Mouse (Mus musculus): ENCODE measurements around the gene Shank2. TPM values are rescaled to one million over a fixed set of nuclear protein-coding genes. Genes with fewer than 3 reads are reported as not detected.

Shank2 gene
- polyA plus RNA-seq, 1 experiment from 2014 or later, result 0.69 TPM

DNA sequence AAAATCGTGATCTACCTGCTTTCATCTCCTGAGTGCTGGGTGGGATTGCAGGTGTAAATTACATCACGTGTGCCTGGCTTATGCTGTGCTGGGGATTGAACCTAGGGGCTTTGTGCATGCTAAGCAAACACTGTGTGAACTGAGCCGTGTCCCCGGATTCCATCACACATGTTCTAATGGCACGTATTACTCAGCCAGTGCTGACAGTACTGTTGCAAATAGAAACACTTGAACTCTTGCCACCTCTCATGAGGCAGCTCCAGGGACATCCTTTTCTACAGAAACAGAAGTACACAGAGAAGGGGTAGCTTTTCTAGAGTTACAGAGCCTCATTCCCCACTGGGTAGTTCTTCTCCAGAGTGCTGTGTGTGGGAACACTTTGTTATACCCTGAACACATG is 168.5 kb downstream of the Shank2 start:
- ATAC-seq (ENCODE audit: low FRiP score, low TSS enrichment), result no peak
- H3K4me2 ChIP-seq (replicated peaks; ENCODE audit: low read depth), result no peak overlapping the region
- 64% methylated on average over 5 of the region's 5 CpGs for WGBS
- H3K36me3 ChIP-seq (ENCODE audit: control insufficient read depth, insufficient read depth, low read length), result no peaks in the 10 kb centered on the region
- no peak overlapping the region for H3K27ac ChIP-seq (replicated peaks)
- H3K27me3 ChIP-seq (ENCODE audit: control insufficient read depth, insufficient read depth, low read length), result no peaks in the 10 kb centered on the region
- TF ChIP-seq CTCF (IDR thresholded peaks at IDR 0.05; ENCODE audit: low read depth) (no peak), EP300 (optimal IDR thresholded peaks at IDR 0.05) (no peak)
- DNase-seq (ENCODE audit: low spot score), result no peak
- H3K9me3 ChIP-seq (ENCODE audit: control insufficient read depth, low read length), result no peaks in the 10 kb centered on the region
- no peak overlapping the region for H3K9ac ChIP-seq (ENCODE audit: low read length)
- no peaks in the 10 kb centered on the region for H3K4me1 ChIP-seq (replicated peaks; ENCODE audit: control insufficient read depth, insufficient read depth)
- H3K4me3 ChIP-seq (ENCODE audit: low read depth, low read length), result no peak overlapping the region

DNA sequence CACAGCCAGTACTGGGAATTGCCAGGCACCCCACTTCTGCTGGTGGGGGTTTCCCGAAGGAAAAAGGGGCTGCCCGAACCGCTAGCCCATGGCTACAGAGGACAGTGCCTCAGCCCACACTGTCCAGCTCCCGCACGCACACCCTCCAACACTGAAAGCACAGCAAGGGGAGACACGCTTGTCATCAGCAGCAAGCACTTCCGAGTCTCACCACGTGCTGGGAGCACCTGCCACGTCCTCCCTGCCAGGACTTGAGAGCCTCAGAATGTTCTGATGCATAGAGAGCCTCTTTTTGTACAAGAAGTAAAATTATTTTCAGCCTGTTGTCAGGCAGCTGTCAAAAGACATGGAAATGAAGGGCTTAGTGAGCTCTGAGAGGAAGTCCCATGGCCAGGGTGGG is 169.0 kb downstream of the Shank2 start:
- Histone ChIP-seq H3K27ac (replicated peaks) (no peak overlapping the region), H3K27me3 (ENCODE audit: control insufficient read depth, insufficient read depth, low read length) (no peaks in the 10 kb centered on the region; the same call in 1 of the 2 replicates), H3K9ac (ENCODE audit: low read length) (no peak overlapping the region), H3K4me2 (replicated peaks; ENCODE audit: low read depth) (no peak overlapping the region), H3K4me3 (ENCODE audit: low read depth, low read length) (no peak overlapping the region), H3K9me3 (ENCODE audit: control insufficient read depth, low read length) (no peaks in the 10 kb centered on the region), H3K36me3 (ENCODE audit: control insufficient read depth, insufficient read depth, low read length) (no peaks in the 10 kb centered on the region), H3K4me1 (replicated peaks; ENCODE audit: control insufficient read depth, insufficient read depth) (no peaks in the 10 kb centered on the region)
- no peak for DNase-seq (ENCODE audit: low spot score)
- WGBS, result 84% methylated on average over 9 of the region's 9 CpGs
- ATAC-seq (ENCODE audit: low FRiP score, low TSS enrichment), result no peak
- TF ChIP-seq CTCF (IDR thresholded peaks at IDR 0.05; ENCODE audit: low read depth), result no peak
- no peak for TF ChIP-seq EP300 (optimal IDR thresholded peaks at IDR 0.05)

DNA sequence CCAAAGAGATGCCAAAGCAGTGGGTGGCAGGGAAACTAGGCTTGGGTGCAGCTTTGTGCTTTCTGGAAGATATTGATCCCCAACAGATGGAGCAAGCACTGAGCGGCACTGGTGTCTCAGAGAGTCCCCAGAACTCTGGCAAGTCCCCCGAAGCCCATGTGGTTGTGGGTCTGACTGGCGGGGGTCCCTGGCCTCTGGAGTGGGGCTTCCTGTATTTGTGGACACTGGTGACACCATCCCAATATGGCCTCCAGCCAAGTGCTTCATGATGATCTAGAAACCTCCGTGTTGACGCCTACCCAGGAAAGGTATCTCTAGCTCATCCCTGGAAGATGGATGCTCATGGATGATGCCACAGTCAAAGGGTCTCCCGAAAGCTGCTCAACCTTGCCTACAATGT is 172.1 kb downstream of the Shank2 start:
- no peak overlapping the region for H3K4me3 ChIP-seq (ENCODE audit: low read depth, low read length)
- H3K9ac ChIP-seq (ENCODE audit: low read length), result no peak overlapping the region
- ATAC-seq (ENCODE audit: low FRiP score, low TSS enrichment), result no peak
- H3K27me3 ChIP-seq (ENCODE audit: control insufficient read depth, insufficient read depth, low read length), result peaks cover 3% of the 10 kb centered on the region; the same call in 1 of the 2 replicates
- H3K9me3 ChIP-seq (ENCODE audit: control insufficient read depth, low read length), result no peaks in the 10 kb centered on the region
- no peaks in the 10 kb centered on the region for H3K36me3 ChIP-seq (ENCODE audit: control insufficient read depth, insufficient read depth, low read length)
- no peak for DNase-seq (ENCODE audit: low spot score)
- no peaks in the 10 kb centered on the region for H3K4me1 ChIP-seq (replicated peaks; ENCODE audit: control insufficient read depth, insufficient read depth)
- TF ChIP-seq EP300 (optimal IDR thresholded peaks at IDR 0.05) (no peak), CTCF (IDR thresholded peaks at IDR 0.05; ENCODE audit: low read depth) (no peak)
- H3K4me2 ChIP-seq (replicated peaks; ENCODE audit: low read depth), result no peak overlapping the region
- WGBS, result 90% methylated on average over 6 of the region's 6 CpGs
- no peak overlapping the region for H3K27ac ChIP-seq (replicated peaks)

DNA sequence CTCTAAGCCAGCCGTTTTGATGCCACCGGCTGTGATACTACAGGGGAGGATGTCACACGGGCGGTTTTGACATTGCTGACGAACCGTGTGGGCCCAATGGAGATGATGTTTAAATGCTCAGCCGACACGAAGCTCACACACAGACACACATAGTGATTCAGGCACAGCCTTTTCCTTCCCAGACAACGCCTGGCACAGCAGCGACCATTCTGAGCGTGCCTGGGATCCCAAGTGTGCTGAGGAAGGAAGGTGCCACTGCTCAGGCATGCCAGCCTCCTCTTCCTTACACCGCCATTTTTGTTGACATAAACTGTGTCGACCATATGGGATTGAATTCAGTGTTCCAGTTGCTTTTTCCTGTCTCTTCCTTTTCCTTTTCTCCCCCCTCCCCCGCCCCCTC is 172.6 kb downstream of the Shank2 start:
- peaks cover 3% of the 10 kb centered on the region; the same call in 1 of the 2 replicates for H3K27me3 ChIP-seq (ENCODE audit: control insufficient read depth, insufficient read depth, low read length)
- H3K4me1 ChIP-seq (replicated peaks; ENCODE audit: control insufficient read depth, insufficient read depth), result no peaks in the 10 kb centered on the region
- H3K36me3 ChIP-seq (ENCODE audit: control insufficient read depth, insufficient read depth, low read length), result no peaks in the 10 kb centered on the region
- no peaks in the 10 kb centered on the region for H3K9me3 ChIP-seq (ENCODE audit: control insufficient read depth, low read length)
- H3K4me3 ChIP-seq (ENCODE audit: low read depth, low read length), result no peak overlapping the region
- no peak for TF ChIP-seq EP300 (optimal IDR thresholded peaks at IDR 0.05)
- no peak for TF ChIP-seq CTCF (IDR thresholded peaks at IDR 0.05; ENCODE audit: low read depth)
- ATAC-seq (ENCODE audit: low FRiP score, low TSS enrichment) (no peak), DNase-seq (ENCODE audit: low spot score) (no peak)
- 80% methylated on average over 14 of the region's 14 CpGs for WGBS
- H3K4me2 ChIP-seq (replicated peaks; ENCODE audit: low read depth), result no peak overlapping the region
- no peak overlapping the region for H3K27ac ChIP-seq (replicated peaks)
- H3K9ac ChIP-seq (ENCODE audit: low read length), result no peak overlapping the region

DNA sequence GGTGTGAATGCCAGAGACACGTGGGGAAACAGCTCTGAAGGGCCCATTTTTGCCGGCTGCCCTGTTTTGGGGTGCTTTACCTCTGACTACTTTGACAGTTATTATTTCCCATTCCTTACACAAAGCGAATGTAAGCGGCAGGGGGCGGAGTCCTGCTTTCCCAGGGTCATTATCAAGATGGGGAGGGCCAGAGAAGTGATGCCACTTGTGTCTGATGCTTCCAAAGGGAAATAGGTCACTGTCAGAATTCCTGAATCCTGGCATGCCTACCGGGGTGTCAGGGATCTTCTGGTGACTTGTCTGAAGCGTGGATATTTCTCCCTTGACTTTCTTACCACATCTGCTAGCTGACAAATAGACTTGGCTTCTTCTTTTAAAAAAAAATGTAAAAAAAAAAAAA is 173.3 kb downstream of the Shank2 start:
- no peaks in the 10 kb centered on the region for H3K36me3 ChIP-seq (ENCODE audit: control insufficient read depth, insufficient read depth, low read length)
- ATAC-seq (ENCODE audit: low FRiP score, low TSS enrichment), result no peak
- no peak for DNase-seq (ENCODE audit: low spot score)
- no peaks in the 10 kb centered on the region for H3K4me1 ChIP-seq (replicated peaks; ENCODE audit: control insufficient read depth, insufficient read depth)
- H3K4me2 ChIP-seq (replicated peaks; ENCODE audit: low read depth), result no peak overlapping the region
- no peak overlapping the region for H3K4me3 ChIP-seq (ENCODE audit: low read depth, low read length)
- H3K9ac ChIP-seq (ENCODE audit: low read length), result no peak overlapping the region
- no peak overlapping the region for H3K27ac ChIP-seq (replicated peaks)
- no peaks in the 10 kb centered on the region for H3K9me3 ChIP-seq (ENCODE audit: control insufficient read depth, low read length)
- peaks cover 3% of the 10 kb centered on the region; the same call in 1 of the 2 replicates for H3K27me3 ChIP-seq (ENCODE audit: control insufficient read depth, insufficient read depth, low read length)
- 26% methylated on average over 7 of the region's 7 CpGs for whole genome bisulfite sequencing
- TF ChIP-seq EP300 (optimal IDR thresholded peaks at IDR 0.05), result no peak
- no peak for TF ChIP-seq CTCF (IDR thresholded peaks at IDR 0.05; ENCODE audit: low read depth)

DNA sequence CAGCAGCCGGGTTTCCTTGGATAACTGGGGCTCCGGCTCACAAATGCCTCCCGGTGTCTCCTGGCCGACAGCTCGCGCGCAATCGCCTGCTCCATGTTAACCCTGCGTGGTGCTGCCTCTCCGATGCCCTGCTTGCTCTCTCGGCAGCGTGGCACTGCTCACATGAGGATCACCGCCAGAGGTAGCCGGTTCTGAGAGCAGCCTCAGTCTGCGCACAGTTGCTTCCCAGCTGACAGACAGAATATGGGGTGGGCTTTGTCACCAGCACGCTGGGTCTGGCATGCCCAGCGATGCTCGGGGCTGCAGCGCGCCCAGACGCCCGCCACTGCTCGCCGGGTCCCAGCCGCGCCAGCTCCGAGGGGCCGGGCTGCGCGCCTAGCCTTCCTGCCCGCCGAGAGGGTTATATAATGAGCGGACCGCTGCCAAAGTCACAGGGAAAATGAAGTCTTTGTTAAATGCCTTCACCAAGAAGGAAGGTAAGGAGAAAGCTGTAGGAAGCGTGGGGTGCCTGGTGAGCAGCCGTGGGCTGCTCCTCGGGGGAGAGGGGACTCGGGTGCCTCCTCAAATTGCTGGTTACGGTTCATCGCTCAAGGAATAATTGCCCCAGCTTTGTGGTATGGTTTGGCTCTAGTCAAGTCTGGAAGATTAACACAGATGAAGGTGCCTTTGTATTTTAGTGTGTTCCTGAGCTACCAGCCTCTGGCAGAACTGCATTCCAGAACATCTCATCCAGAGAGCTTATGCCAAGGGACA is 173.9 kb downstream of the Shank2 start:
- DNase-seq (ENCODE audit: low spot score) (no peak), ATAC-seq (ENCODE audit: low FRiP score, low TSS enrichment) (no peak)
- no peak overlapping the region for H3K27ac ChIP-seq (replicated peaks)
- 15% methylated on average over 40 of the region's 40 CpGs for WGBS
- no peak for TF ChIP-seq CTCF (IDR thresholded peaks at IDR 0.05; ENCODE audit: low read depth)
- TF ChIP-seq EP300 (optimal IDR thresholded peaks at IDR 0.05), result no peak
- peaks cover 3% of the 10 kb centered on the region; the same call in 1 of the 2 replicates for H3K27me3 ChIP-seq (ENCODE audit: control insufficient read depth, insufficient read depth, low read length)
- no peak overlapping the region for H3K9ac ChIP-seq (ENCODE audit: low read length)
- H3K4me2 ChIP-seq (replicated peaks; ENCODE audit: low read depth), result no peak overlapping the region
- no peaks in the 10 kb centered on the region for H3K9me3 ChIP-seq (ENCODE audit: control insufficient read depth, low read length)
- no peaks in the 10 kb centered on the region for H3K4me1 ChIP-seq (replicated peaks; ENCODE audit: control insufficient read depth, insufficient read depth)
- H3K36me3 ChIP-seq (ENCODE audit: control insufficient read depth, insufficient read depth, low read length), result no peaks in the 10 kb centered on the region
- H3K4me3 ChIP-seq (ENCODE audit: low read depth, low read length), result no peak overlapping the region
